Mouse (Mus musculus) right cerebral cortex, postnatal 36 days (tissue): ENCODE results near the gene Serpina3c.
"Not testable (repeated sequence)": the region's sequence is repeated elsewhere in the genome, so short reads cannot be mapped to it uniquely, and the experiment has no call there.

Experiments
- DNase-seq, 2 experiments: peaks; one replicate each; pipeline ENCODE4 v3.0.0; 2022; ENCODE audit warnings: low spot score in 2 of 2, mixed read lengths in 1 of 2

Gene Serpina3c

GRCm38 (mm10) chr12:104114921-104115579 lies 38.6 kb downstream of the Serpina3c start:
- no peak for DNase-seq

GRCm38 (mm10) chr12:104112333-104112732 lies 41.3 kb downstream of the Serpina3c start, which contains the start of gene Serpina3a:
Gene Serpina3a, plus strand, starts transcription at chr12:104112724.
- not testable (repeated sequence) for DNase-seq

- no peak for DNase-seq
These were observed 45.2 kb downstream of the Serpina3c start for GRCm38 (mm10) chr12:104108507-104108906.

GRCm38 (mm10) chr12:104106919-104107318 lies 46.8 kb downstream of the Serpina3c start:
- DNase-seq: no peak

- no peak for DNase-seq
These were observed 47.8 kb downstream of the Serpina3c start for GRCm38 (mm10) chr12:104105847-104106246.

GRCm38 (mm10) chr12:104100768-104101167 lies 52.9 kb downstream of the Serpina3c start, which contains the start of gene Serpina5:
Gene Serpina5, plus strand, starts transcription at chr12:104101113.
- DNase-seq: no peak
